ENCODE assay signal across 10 mouse cellular contexts in the genomic region with DNA sequence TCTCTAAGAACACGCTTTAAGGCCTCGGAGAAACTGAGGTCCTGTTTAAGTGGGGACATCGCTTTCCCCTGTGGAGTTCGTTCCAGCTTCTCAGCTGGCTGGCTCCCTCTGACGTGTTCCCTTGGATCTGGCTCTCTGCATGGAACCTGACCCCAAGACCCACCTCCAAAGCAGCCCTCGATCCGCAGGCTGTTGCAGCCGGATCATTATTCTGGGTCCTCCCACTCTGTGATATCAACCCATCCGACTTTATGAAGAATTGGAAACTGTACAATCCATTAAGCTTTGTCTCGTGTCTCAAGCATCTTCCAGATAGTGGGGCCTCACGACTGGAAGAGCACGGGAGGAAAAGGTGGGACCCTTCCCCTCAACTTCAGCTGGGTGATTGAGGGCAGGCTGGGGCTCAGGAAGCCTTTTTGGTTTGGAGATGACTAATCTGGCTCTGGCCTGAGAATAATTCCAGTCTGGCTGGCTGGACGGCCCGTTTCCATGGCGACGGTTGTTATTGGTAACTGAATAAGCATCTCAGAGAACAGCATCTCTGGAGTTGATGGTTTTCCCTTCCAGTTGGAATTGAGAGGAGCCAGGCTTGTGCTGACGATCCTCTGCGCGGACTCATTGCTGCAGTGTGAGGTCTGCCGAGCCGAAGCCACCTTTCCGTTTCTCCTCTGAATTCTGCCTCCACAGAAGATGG. TPM values are rescaled to one million over a fixed set of nuclear protein-coding genes. Genes with fewer than 3 reads are reported as not detected.
DNase-seq lines count a peak whose midpoint lies in the region; ATAC-seq and TF ChIP-seq lines count a peak whose summit lies in the region.
"Had no signal": no experiment of that assay in that cellular context is flagged by ENCODE, and none has a peak within 500 bp of the region (broad histone marks: within the 10 kb centered on the region; RNA-seq: fewer than 3 reads in every experiment).

No protein-coding gene starts in this region.

- no peaks in the 10 kb centered on the region for H3K27me3 ChIP-seq in liver, embryonic 11.5 days (replicated peaks; ENCODE audit: control insufficient read depth, insufficient read depth, low read length)
- H3K27me3 ChIP-seq: limb, embryonic 13.5 days; stomach, embryonic 15.5 days had no signal

- no peak for TF ChIP-seq POLR2A in olfactory bulb, adult 2 months (IDR thresholded peaks at IDR 0.05; ENCODE audit: insufficient read depth, low read depth, low read length)

- H3K27ac ChIP-seq in olfactory bulb, adult 2 months (ENCODE audit: insufficient read depth, low read depth, low read length) = 0 out of 2 replicates have a peak overlapping the region, but pooled peaks have one; percentile 0
- H3K27ac ChIP-seq in liver, embryonic 11.5 days (ENCODE audit: low read depth, low read length) = no peak overlapping the region
- H3K27ac ChIP-seq: limb, embryonic 13.5 days; stomach, embryonic 15.5 days had no signal

- H3K9me3 ChIP-seq in liver, embryonic 11.5 days (ENCODE audit: control insufficient read depth, low read length) = no peaks in the 10 kb centered on the region
- H3K9me3 ChIP-seq: limb, embryonic 13.5 days; stomach, embryonic 15.5 days had no signal

- ATAC-seq in frontal cortex, adult (ENCODE audit: low TSS enrichment) = peak; percentile 96
- no peak for ATAC-seq in liver, embryonic 11.5 days (replicated peaks; ENCODE audit: low FRiP score)

- no peak overlapping the region for H3K4me3 ChIP-seq in olfactory bulb, adult 2 months (ENCODE audit: insufficient read depth, low read depth, low read length)
- H3K4me3 ChIP-seq in liver, embryonic 11.5 days (ENCODE audit: low read depth, low read length) = no peak overlapping the region
- H3K4me3 ChIP-seq: limb, embryonic 13.5 days; stomach, embryonic 15.5 days had no signal

- DNase-seq in NIH3T3 (ENCODE audit: low read depth) = peak; percentile 56
- DNase-seq in cerebellum, adult 9-10 months = peak; percentile 11
- peak; percentile 81 to 82 for DNase-seq in left cerebral cortex, adult 18-20 months (ENCODE audit: low spot score in 2 of 2)
- DNase-seq in kidney, adult 11 months = no peak
- no peak for DNase-seq in liver, embryonic 11.5 days (ENCODE audit: low spot score)
- DNase-seq in lung, postnatal 14 days = no peak

- peaks cover 20% of the 10 kb centered on the region for H3K4me1 ChIP-seq in olfactory bulb, adult 2 months (ENCODE audit: control insufficient read depth, insufficient read depth, low read length)
- no peaks in the 10 kb centered on the region; the same call in 1 of the 2 replicates for H3K4me1 ChIP-seq in liver, embryonic 11.5 days (replicated peaks; ENCODE audit: control insufficient read depth, insufficient read depth, low read length)
- H3K4me1 ChIP-seq: limb, embryonic 13.5 days; stomach, embryonic 15.5 days had no signal

- 37% methylated on average over 22 of the region's 22 CpGs for WGBS in olfactory bulb, adult 2 months
- 78% methylated on average over 22 of the region's 22 CpGs for WGBS in liver, embryonic 11.5 days

- H3K4me2 ChIP-seq in liver, embryonic 11.5 days = no peak overlapping the region
- H3K4me2 ChIP-seq: limb, embryonic 13.5 days; stomach, embryonic 15.5 days had no signal

- no peaks in the 10 kb centered on the region for H3K36me3 ChIP-seq in liver, embryonic 11.5 days (ENCODE audit: control insufficient read depth, insufficient read depth, low read length)
- H3K36me3 ChIP-seq: limb, embryonic 13.5 days; stomach, embryonic 15.5 days had no signal

- H3K9ac ChIP-seq in liver, embryonic 11.5 days (ENCODE audit: low read depth, low read length) = no peak overlapping the region
- H3K9ac ChIP-seq: limb, embryonic 13.5 days; stomach, embryonic 15.5 days had no signal

- no peak for TF ChIP-seq CTCF in olfactory bulb, adult 2 months (IDR thresholded peaks at IDR 0.05; ENCODE audit: insufficient read depth, low read depth, low read length)

RNA-seq across cellular contexts. Expression of a gene that starts 50.4 kb away (rescaled TPM):
- total RNA-seq in left cerebral cortex, adult 18-20 months (2021) = 10 to 100 TPM; 28.0 to 32.5 TPM
- not detected in 2 replicates for polyA plus RNA-seq in olfactory bulb, adult 2 months (2012; ENCODE audit: insufficient read depth, insufficient read length, low replicate concordance, missing spikeins)
- polyA plus RNA-seq in liver, embryonic 11.5 days (2014; fragmentation: Nextera tagmentation; extraction: Ambion mirVana) = 2.0 and 3.3 TPM in 2 replicates

Comparison
In these comparisons a context has a peak if more than half of its experiments do, and no peak if none do; other contexts are left out.
1. DNase-seq: peak in NIH3T3 (single experiment), cerebellum, adult 9-10 months (single experiment) and left cerebral cortex, adult 18-20 months (2 of 2); none in kidney, adult 11 months (single experiment), liver, embryonic 11.5 days (single experiment) and lung, postnatal 14 days (single experiment).